Mouse (Mus musculus) MEL (cell line): ENCODE measurements around the gene Eif5a. TPM values are rescaled to one million over a fixed set of nuclear protein-coding genes. Genes with fewer than 3 reads are reported as not detected.

Experiments used
- DNase-seq: peaks from one replicate; pipeline ENCODE4 v3.0.0; 2011; ENCODE audit warnings: low read depth, low spot score
- H3K27ac ChIP-seq: 2 replicates; pipeline ENCODE4 v1.5.1; 2012; ENCODE audit warnings: low read depth, mild to moderate bottlenecking, control low read depth, low read length, moderate library complexity; ENCODE audit not compliant: control insufficient read depth
- H3K27me3 ChIP-seq, 2 experiments: fragments of 150-350 bp in 1 of 2; sonication (generic) in 1 of 2; 2 replicates each; pipeline ENCODE4 v1.6.1; 2012; ENCODE audit warnings: low read length in 2 of 2, mild to moderate bottlenecking in 2 of 2, improper control_type of control experiment in 1 of 2, moderate library complexity in 1 of 2; ENCODE audit not compliant: insufficient read depth in 2 of 2, control insufficient read depth in 1 of 2
- H3K36me3 ChIP-seq, 2 experiments: 2 replicates each; pipeline ENCODE4 v1.6.1; 2012 to 2014; ENCODE audit warnings: low read length in 2 of 2, improper control_type of control experiment in 1 of 2, inconsistent platforms in 1 of 2, mild to moderate bottlenecking in 1 of 2; ENCODE audit not compliant: insufficient read depth in 2 of 2, control insufficient read depth in 1 of 2
- H3K4me1 ChIP-seq, 2 experiments: fragments of 150-350 bp in 1 of 2; sonication (generic) in 1 of 2; 2 replicates each; pipeline ENCODE4 v1.6.1; 2012; ENCODE audit warnings: low read length in 2 of 2, improper control_type of control experiment in 1 of 2, mild to moderate bottlenecking in 1 of 2; ENCODE audit not compliant: insufficient read depth in 2 of 2, control insufficient read depth in 1 of 2
- H3K4me3 ChIP-seq, 2 experiments: fragments of 150-350 bp in 1 of 2; sonication (generic) in 1 of 2; 2 replicates each; pipeline ENCODE4 v1.5.1; 2012; ENCODE audit warnings: low read depth in 2 of 2, low read length in 2 of 2, mild to moderate bottlenecking in 2 of 2, moderate library complexity in 2 of 2, control low read depth in 1 of 2, improper control_type of control experiment in 1 of 2; ENCODE audit not compliant: control insufficient read depth in 1 of 2, insufficient read depth in 1 of 2
- H3K79me2 ChIP-seq: 2 replicates; pipeline ENCODE4 v1.6.1; 2012; ENCODE audit warnings: mild to moderate bottlenecking, low read length, moderate library complexity; ENCODE audit not compliant: control insufficient read depth, poor library complexity, insufficient read depth
- H3K9ac ChIP-seq: 2 replicates; pipeline ENCODE4 v1.6.1; 2012; ENCODE audit warnings: low read depth, mild to moderate bottlenecking, control low read depth, low read length, moderate library complexity; ENCODE audit not compliant: control insufficient read depth, poor library complexity, severe bottlenecking
- H3K9me3 ChIP-seq: fragments of 150-350 bp; sonication (generic); replicated peaks from 2 replicates; pipeline ENCODE4 v1.6.1; 2012; ENCODE audit warnings: mild to moderate bottlenecking, low read length, improper control_type of control experiment, moderate library complexity; ENCODE audit not compliant: insufficient read depth
- BHLHE40 ChIP-seq: IDR thresholded peaks from 2 replicates; pipeline ENCODE4 v1.6.1; 2012; ENCODE audit warnings: low read depth, mild to moderate bottlenecking, inconsistent platforms, low read length, improper control_type of control experiment, borderline replicate concordance
- CTCF ChIP-seq, 3 experiments: IDR thresholded peaks in 2 of 3; conservative IDR thresholded peaks in 1 of 3; 2 replicates each; pipeline ENCODE4 v1.5.1; 2011 to 2012; ENCODE audit warnings: low read length in 3 of 3, low read depth in 2 of 3, mild to moderate bottlenecking in 2 of 3, improper control_type of control experiment in 1 of 3, inconsistent platforms in 1 of 3, mixed read lengths in 1 of 3, moderate library complexity in 1 of 3; ENCODE audit not compliant: control insufficient read depth in 1 of 3, insufficient read depth in 1 of 3, poor library complexity in 1 of 3, severe bottlenecking in 1 of 3
- E2F4 ChIP-seq: IDR thresholded peaks from 2 replicates; pipeline ENCODE4 v1.6.1; 2011; ENCODE audit warnings: low read depth, low read length, improper control_type of control experiment, borderline replicate concordance
- ELF1 ChIP-seq: IDR thresholded peaks from 2 replicates; pipeline ENCODE4 v1.6.1; 2014; ENCODE audit warnings: low read depth, mild to moderate bottlenecking, inconsistent platforms, low read length, improper control_type of control experiment, moderate library complexity
- EP300 ChIP-seq, 2 experiments: IDR thresholded peaks; 2 replicates each; pipeline ENCODE4 v1.6.1; 2011; ENCODE audit warnings: improper control_type of control experiment in 2 of 2, low read length in 2 of 2, low read depth in 1 of 2, mild to moderate bottlenecking in 1 of 2
- ETS1 ChIP-seq: IDR thresholded peaks from 2 replicates; pipeline ENCODE4 v1.6.1; 2012; ENCODE audit warnings: low read depth, mild to moderate bottlenecking, inconsistent platforms, low read length, improper control_type of control experiment, moderate library complexity
- GATA1 ChIP-seq: IDR thresholded peaks from 2 replicates; pipeline ENCODE4 v1.6.1; 2011; ENCODE audit warnings: low read depth, low read length, improper control_type of control experiment
- HCFC1 ChIP-seq: IDR thresholded peaks from 2 replicates; pipeline ENCODE4 v1.6.1; 2012; ENCODE audit warnings: low read depth, mild to moderate bottlenecking, inconsistent platforms, low read length, improper control_type of control experiment, moderate library complexity
- KAT2A ChIP-seq: conservative IDR thresholded peaks from 2 replicates; pipeline ENCODE4 v1.6.1; 2012; ENCODE audit warnings: low read depth, low read length, improper control_type of control experiment, inconsistent platforms
- MAFK ChIP-seq: IDR thresholded peaks from 2 replicates; pipeline ENCODE4 v1.6.1; 2011; ENCODE audit warnings: low read depth, mild to moderate bottlenecking, low read length, improper control_type of control experiment, borderline replicate concordance
- MXI1 ChIP-seq: IDR thresholded peaks from 2 replicates; pipeline ENCODE4 v1.6.1; 2011; ENCODE audit warnings: mild to moderate bottlenecking, low read depth, low read length, improper control_type of control experiment
- MYB ChIP-seq: IDR thresholded peaks from 2 replicates; pipeline ENCODE4 v1.6.1; 2011; ENCODE audit warnings: mild to moderate bottlenecking, low read depth, low read length, improper control_type of control experiment
- MYC ChIP-seq: IDR thresholded peaks from 2 replicates; pipeline ENCODE4 v1.6.1; 2011; ENCODE audit warnings: low read depth, mild to moderate bottlenecking, low read length, improper control_type of control experiment, moderate library complexity
- NRF1 ChIP-seq: IDR thresholded peaks from 2 replicates; pipeline ENCODE4 v1.6.1; 2014; ENCODE audit warnings: low read depth, mild to moderate bottlenecking, inconsistent platforms, low read length, improper control_type of control experiment, moderate library complexity; ENCODE audit not compliant: poor library complexity, insufficient read depth, severe bottlenecking
- POLR2AphosphoS2 ChIP-seq: IDR thresholded peaks from 2 replicates; pipeline ENCODE4 v1.6.1; 2011; ENCODE audit warnings: low read length, improper control_type of control experiment
- POLR2AphosphoS5 ChIP-seq: IDR thresholded peaks from 2 replicates; pipeline ENCODE4 v1.6.1; 2012; ENCODE audit warnings: low read depth, borderline replicate concordance, mild to moderate bottlenecking, inconsistent platforms, low read length, moderate library complexity, mixed read lengths
- RAD21 ChIP-seq: IDR thresholded peaks from 2 replicates; pipeline ENCODE4 v1.6.1; 2011; ENCODE audit warnings: mild to moderate bottlenecking, low read depth, low read length, improper control_type of control experiment
- RCOR1 ChIP-seq: IDR thresholded peaks from 2 replicates; pipeline ENCODE4 v1.6.1; 2012; ENCODE audit warnings: low read depth, mild to moderate bottlenecking, inconsistent platforms, low read length, improper control_type of control experiment
- SIN3A ChIP-seq: IDR thresholded peaks from 2 replicates; pipeline ENCODE4 v1.6.1; 2012; ENCODE audit warnings: low read length, improper control_type of control experiment, inconsistent platforms
- UBTF ChIP-seq: IDR thresholded peaks from 2 replicates; pipeline ENCODE4 v1.6.1; 2012; ENCODE audit warnings: low read depth, mild to moderate bottlenecking, inconsistent platforms, low read length, improper control_type of control experiment, moderate library complexity, borderline replicate concordance; ENCODE audit not compliant: insufficient read depth
- USF1 ChIP-seq: IDR thresholded peaks from 2 replicates; pipeline ENCODE4 v1.6.1; 2014; ENCODE audit warnings: low read depth, mild to moderate bottlenecking, inconsistent platforms, low read length, improper control_type of control experiment, moderate library complexity
- USF2 ChIP-seq, 2 experiments: IDR thresholded peaks; 2 replicates each; pipeline ENCODE4 v1.6.1; 2011 to 2012; ENCODE audit warnings: improper control_type of control experiment in 2 of 2, low read length in 2 of 2, borderline replicate concordance in 1 of 2, inconsistent platforms in 1 of 2, low read depth in 1 of 2, mild to moderate bottlenecking in 1 of 2; ENCODE audit not compliant: insufficient read depth in 1 of 2
- polyA plus RNA-seq, 2 experiments: library from polyadenylated mRNA; stranded (reverse) in 1 of 2; unstranded in 1 of 2; fragments of >175 nt in 1 of 2; fragments of >200 nt in 1 of 2; gene quantifications; 2 replicates each; pipeline versions ENCODE4 v1.2.1 to v1.2.4; 2012; ENCODE audit warnings: low replicate concordance in 2 of 2, low read depth in 1 of 2; ENCODE audit not compliant: insufficient read length in 2 of 2, insufficient read depth in 1 of 2, missing spikeins in 1 of 2
- total RNA-seq: library from RNA; depleted of rRNA; stranded (reverse); fragments of 300-350 nt; gene quantifications from 2 replicates; pipeline ENCODE4 v1.2.3, GENCODE M21; 2012

Eif5a gene
- total and polyA plus RNA-seq, 3 experiments = 1,272 to 3,185 (median 1,428) TPM

DNA sequence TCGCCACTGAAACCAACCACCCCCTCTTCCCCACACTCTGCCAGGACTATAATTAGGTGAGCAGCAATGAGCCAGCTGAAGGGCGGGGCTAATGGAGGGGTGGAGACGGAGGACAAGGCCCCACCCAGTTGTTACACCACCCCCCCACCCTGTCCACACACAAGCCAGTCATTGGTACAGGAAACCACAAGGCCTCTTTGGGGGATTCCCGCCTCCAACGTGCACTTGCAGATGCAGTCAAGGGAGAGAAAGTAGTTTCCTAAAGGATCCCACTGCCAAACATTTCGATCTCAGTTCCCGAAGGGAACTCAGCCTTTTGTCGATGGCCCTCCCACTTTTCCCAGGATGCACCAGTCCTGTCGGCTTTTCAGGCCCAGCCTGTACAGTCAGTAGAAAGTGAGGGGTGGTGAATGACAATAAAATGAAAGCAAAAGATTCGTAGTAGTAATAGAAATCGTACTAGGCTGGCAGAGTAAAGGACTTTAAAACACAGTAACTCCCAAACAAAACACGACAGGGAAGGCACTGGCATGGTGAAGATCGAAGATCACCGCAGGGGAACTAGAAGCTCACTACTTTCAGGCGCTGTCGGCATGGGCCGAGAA lies 2.0 kb downstream of the Eif5a start (continued):
- no peak for TF ChIP-seq GATA1
- peak; percentile 43; the same call in 1 of the 2 replicates for TF ChIP-seq ELF1
- TF ChIP-seq BHLHE40 = no peak
- no peak; the same call in 1 of the 2 replicates for TF ChIP-seq POLR2AphosphoS5
- peak; percentile 68 for TF ChIP-seq HCFC1
- peak; percentile 11; the same call in 1 of the 2 replicates for TF ChIP-seq NRF1
- peak; percentile 87 for TF ChIP-seq E2F4
- no peak for TF ChIP-seq RCOR1
- no peak; the same call in 1 of the 2 replicates for TF ChIP-seq ETS1
- TF ChIP-seq USF1 = peak; percentile 31; the same call in 1 of the 2 replicates
- TF ChIP-seq CTCF (IDR thresholded peaks at IDR 0.05 in 2 of 3, conservative IDR thresholded peaks at IDR 0.05 in 1 of 3; ENCODE audit: control insufficient read depth in 1 of 3, insufficient read depth in 1 of 3, low read depth in 2 of 3, low read length in 3 of 3, poor library complexity in 1 of 3, severe bottlenecking in 1 of 3) = no peak
- TF ChIP-seq POLR2AphosphoS2 = peak; percentile 77
- no peak; the same call in 1 of the 2 replicates for TF ChIP-seq KAT2A
- peak; percentile 7; the same call in 1 of the 2 replicates for TF ChIP-seq MAFK
- no peak for TF ChIP-seq USF2 (IDR thresholded peaks at IDR 0.05; ENCODE audit: borderline replicate concordance in 1 of 2, insufficient read depth in 1 of 2, low read depth in 1 of 2, low read length in 2 of 2)
- TF ChIP-seq EP300 (IDR thresholded peaks at IDR 0.05; ENCODE audit: low read depth in 1 of 2, low read length in 2 of 2) = peak in 1 of 2 experiments; percentile 75; a peak in 2 of 4 replicates
- no peak for TF ChIP-seq UBTF
- TF ChIP-seq RAD21 = no peak
- TF ChIP-seq MYC = peak; percentile 67; the same call in 1 of the 2 replicates
- TF ChIP-seq SIN3A = peak; percentile 82

DNA sequence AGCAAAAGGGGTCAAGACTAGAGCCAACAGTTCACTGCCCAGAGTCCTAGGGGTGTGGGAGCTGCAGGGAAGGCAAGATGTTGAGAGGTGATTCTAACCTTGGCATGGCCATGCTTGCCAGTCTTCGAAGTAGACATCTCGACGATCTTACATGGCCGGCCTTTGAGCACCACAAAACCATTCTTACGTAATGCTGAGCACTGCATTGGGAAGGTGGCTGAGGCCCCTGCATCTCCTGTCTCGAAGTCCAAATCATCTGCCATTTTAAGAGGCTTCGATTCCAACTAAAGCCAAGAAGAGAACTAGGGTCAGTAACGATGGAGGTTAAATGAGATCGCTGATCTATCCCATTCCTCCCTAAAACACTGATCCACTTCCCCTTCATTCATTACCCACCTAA lies 2.7 kb downstream of the Eif5a start:
- Histone ChIP-seq H3K27me3 (no peaks in the 10 kb centered on the region), H3K79me2 (peaks cover 60% of the 10 kb centered on the region)
- DNase-seq = no peak
- no peak for TF ChIP-seq MAFK
- TF ChIP-seq HCFC1 = no peak
- no peak for TF ChIP-seq MXI1
- no peak for TF ChIP-seq RAD21
- no peak for TF ChIP-seq MYB
- no peak for TF ChIP-seq ETS1
- TF ChIP-seq USF2 (IDR thresholded peaks at IDR 0.05; ENCODE audit: borderline replicate concordance in 1 of 2, insufficient read depth in 1 of 2, low read depth in 1 of 2, low read length in 2 of 2) = no peak
- TF ChIP-seq, all 39 proteins: peak for 0
- Histone ChIP-seq H3K4me1 (peaks cover 13 to 48% of the 10 kb centered on the region in 2 experiments), H3K9me3 (no peaks in the 10 kb centered on the region), H3K4me3 (peak overlapping the region; percentile 73 to 96), H3K9ac (peak overlapping the region; percentile 83), H3K27ac (peak overlapping the region; percentile 15), H3K36me3 (peaks cover 22 to 62% of the 10 kb centered on the region in 2 experiments)
